Mouse (Mus musculus): ENCODE measurements around the gene Dis3.

DNA sequence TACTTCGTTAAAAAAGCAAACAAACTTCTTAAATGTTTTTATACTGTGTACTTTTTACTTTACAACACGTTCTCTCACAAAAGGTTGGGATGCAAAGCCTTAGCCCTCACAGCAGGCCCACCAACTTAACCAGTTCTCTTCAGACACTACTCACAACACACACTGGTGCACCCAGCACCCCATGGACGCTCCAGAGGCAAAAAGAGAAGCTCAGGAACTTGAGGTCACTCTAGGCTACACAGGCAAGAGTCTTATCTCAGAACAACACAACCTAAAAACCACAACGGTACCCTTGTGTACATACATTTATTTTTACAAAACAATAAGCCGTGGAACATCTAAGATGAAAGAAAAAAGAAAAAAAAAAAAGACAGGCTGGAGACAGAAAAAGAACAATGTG lies 54.9 kb downstream of the Dis3 start:
- no peak for TF ChIP-seq CTCF (IDR thresholded peaks at IDR 0.05; ENCODE audit: low read depth, low read length)
- TF ChIP-seq EP300 (IDR thresholded peaks at IDR 0.05; ENCODE audit: insufficient read depth, low read depth, low read length): no peak
- no peak for TF ChIP-seq POLR2A (IDR thresholded peaks at IDR 0.05; ENCODE audit: insufficient read depth, low read length)

Data from ES-Bruce4 (cell line).